Mouse (Mus musculus) G1E (cell line): ENCODE results near the gene Atp11a. TPM values are rescaled to one million over a fixed set of nuclear protein-coding genes. Genes with fewer than 3 reads are reported as not detected.

Experiments used
- ATAC-seq: 2 replicates; pipeline ENCODE4 v1.8.0; 2016; ENCODE audit warnings: mild to moderate bottlenecking; ENCODE audit not compliant: insufficient number of reproducible peaks, poor library complexity, low FRiP score, severe bottlenecking; ENCODE audit errors: extremely low read depth
- DNase-seq: peaks from one replicate; pipeline ENCODE4 v3.0.0; 2012; ENCODE audit warnings: low spot score
- H3K27me3 ChIP-seq: 2 replicates; pipeline ENCODE4 v1.6.1; 2012; ENCODE audit warnings: mild to moderate bottlenecking, low read length, inconsistent platforms; ENCODE audit not compliant: insufficient read depth
- H3K36me3 ChIP-seq: replicated peaks from 2 replicates; pipeline ENCODE3; 2012; ENCODE audit warnings: mild to moderate bottlenecking, inconsistent platforms
- H3K4me1 ChIP-seq: 2 replicates; pipeline ENCODE4 v1.6.1; 2012; ENCODE audit warnings: low read depth, low read length, inconsistent platforms, mixed read lengths; ENCODE audit not compliant: insufficient read depth
- H3K4me3 ChIP-seq: 2 replicates; pipeline ENCODE4 v1.5.1; 2012; ENCODE audit warnings: low read depth, mild to moderate bottlenecking, inconsistent platforms, low read length, moderate library complexity, mixed read lengths
- H3K9me3 ChIP-seq: replicated peaks from 2 replicates; pipeline ENCODE4 v1.6.1; 2012; ENCODE audit warnings: inconsistent platforms
- CTCF ChIP-seq: IDR thresholded peaks from 2 replicates; pipeline ENCODE4 v1.5.1; 2012; ENCODE audit warnings: low read depth, low read length, inconsistent platforms, mixed read lengths
- GATA1 ChIP-seq: IDR thresholded peaks from 2 replicates; pipeline ENCODE4 v1.6.1; 2012; ENCODE audit warnings: borderline replicate concordance, low read length, inconsistent platforms, mixed read lengths
- GATA2 ChIP-seq: IDR thresholded peaks from 2 replicates; pipeline ENCODE4 v1.6.1; 2012; ENCODE audit warnings: low read depth, low read length, inconsistent platforms, borderline replicate concordance
- POLR2AphosphoS5 ChIP-seq: IDR thresholded peaks from 2 replicates; pipeline ENCODE4 v1.6.1; 2012; ENCODE audit warnings: low read depth, low read length, inconsistent platforms; ENCODE audit not compliant: insufficient replicate concordance
- TAL1 ChIP-seq: conservative IDR thresholded peaks from 2 replicates; pipeline ENCODE4 v1.6.1; 2012; ENCODE audit warnings: low read depth, low read length, inconsistent platforms, mixed read lengths
- polyA plus RNA-seq: library from polyadenylated mRNA; stranded (reverse); fragments of >175 nt; gene quantifications from 2 replicates; pipeline ENCODE4 v1.2.3, GENCODE M21; 2012
- total RNA-seq, 2 experiments: library from RNA; stranded (forward) in 1 of 2; stranded (reverse) in 1 of 2; fragments of 200-1000 nt in 1 of 2; fragments of >200 nt in 1 of 2; fragmentation: Nextera tagmentation in 1 of 2; gene quantifications; 2 replicates each; pipeline ENCODE4 v1.2.3; 2014 to 2017

The Atp11a gene
- total and polyA plus RNA-seq, 3 experiments: 0.27 TPM; not detected in 2

- Histone ChIP-seq H3K36me3 (no peaks in the 10 kb centered on the region), H3K9me3 (no peaks in the 10 kb centered on the region), H3K4me1 (no peaks in the 10 kb centered on the region), H3K27me3 (peaks cover 4% of the 10 kb centered on the region), H3K4me3 (no peak overlapping the region)
- TF ChIP-seq TAL1: no peak
- TF ChIP-seq GATA2: no peak
- TF ChIP-seq CTCF: no peak
- no peak for TF ChIP-seq POLR2AphosphoS5
- no peak for TF ChIP-seq GATA1
- no peak for ATAC-seq
- no peak for DNase-seq
Observed at GRCm38 (mm10) chr8:12809516-12809915, 52.7 kb downstream of the Atp11a start.

DNA sequence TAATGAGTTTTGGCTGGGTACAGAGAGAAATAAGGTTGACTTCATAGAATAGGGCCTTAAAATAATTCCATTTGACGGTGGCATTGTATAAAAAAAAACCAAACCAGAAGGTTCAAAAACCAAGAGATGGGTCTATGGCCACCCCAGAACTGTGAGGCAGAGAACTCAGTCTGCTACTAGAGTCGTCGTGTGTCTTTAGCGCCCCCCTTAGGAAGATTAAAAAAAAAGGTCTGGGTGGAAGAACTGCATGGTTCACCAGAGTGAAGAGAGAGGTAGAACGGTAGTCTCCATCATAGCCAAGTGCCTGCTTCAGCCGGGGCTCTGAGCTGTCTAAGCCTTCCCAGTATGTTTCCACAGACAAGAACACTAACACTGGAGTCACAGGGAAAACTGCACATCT is 54.4 kb downstream of the Atp11a start:
- ATAC-seq (no peak), DNase-seq (no peak)
- Histone ChIP-seq H3K36me3 (no peaks in the 10 kb centered on the region), H3K4me1 (no peaks in the 10 kb centered on the region), H3K4me3 (no peak overlapping the region), H3K27me3 (peaks cover 4% of the 10 kb centered on the region), H3K9me3 (no peaks in the 10 kb centered on the region)
- TF ChIP-seq TAL1: no peak
- no peak for TF ChIP-seq CTCF
- no peak for TF ChIP-seq POLR2AphosphoS5
- TF ChIP-seq GATA1: no peak
- no peak for TF ChIP-seq GATA2

DNA sequence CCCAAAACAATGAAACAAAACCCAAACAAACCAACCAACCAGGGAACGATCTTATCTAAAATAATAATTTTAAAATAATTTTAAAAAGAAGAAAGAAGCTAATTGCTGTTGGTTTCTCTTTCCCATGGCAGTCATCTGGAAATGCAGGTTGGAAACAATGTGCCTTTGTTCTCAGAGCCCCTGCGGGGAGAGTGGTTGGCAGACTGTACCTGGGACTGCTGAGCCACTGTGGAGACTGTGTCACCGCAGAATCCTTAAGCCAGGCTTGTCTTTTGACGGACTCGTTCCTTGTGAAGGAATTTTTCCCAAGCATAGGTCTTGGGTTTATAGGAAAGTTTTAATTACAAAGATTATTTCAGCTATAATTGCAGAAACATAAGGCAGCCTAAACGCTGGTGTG is 59.6 kb downstream of the Atp11a start:
- Histone ChIP-seq H3K9me3 (no peaks in the 10 kb centered on the region), H3K4me3 (no peak overlapping the region), H3K27me3 (no peaks in the 10 kb centered on the region; the same call in 1 of the 2 replicates), H3K36me3 (no peaks in the 10 kb centered on the region), H3K4me1 (no peaks in the 10 kb centered on the region)
- no peak for TF ChIP-seq TAL1
- TF ChIP-seq GATA2: no peak
- no peak for TF ChIP-seq GATA1
- no peak for TF ChIP-seq CTCF
- no peak for TF ChIP-seq POLR2AphosphoS5
- DNase-seq: no peak
- ATAC-seq: no peak

- Histone ChIP-seq H3K4me3 (no peak overlapping the region), H3K9me3 (no peaks in the 10 kb centered on the region), H3K27me3 (peaks cover 3% of the 10 kb centered on the region; the same call in 1 of the 2 replicates), H3K4me1 (no peaks in the 10 kb centered on the region), H3K36me3 (no peaks in the 10 kb centered on the region)
- DNase-seq (no peak), ATAC-seq (no peak)
- TF ChIP-seq GATA2: no peak
- TF ChIP-seq TAL1: no peak
- TF ChIP-seq CTCF: no peak
- TF ChIP-seq POLR2AphosphoS5: no peak
- TF ChIP-seq GATA1: no peak
Observed at GRCm38 (mm10) chr8:12822892-12823291, 66.1 kb downstream of the Atp11a start.

DNA sequence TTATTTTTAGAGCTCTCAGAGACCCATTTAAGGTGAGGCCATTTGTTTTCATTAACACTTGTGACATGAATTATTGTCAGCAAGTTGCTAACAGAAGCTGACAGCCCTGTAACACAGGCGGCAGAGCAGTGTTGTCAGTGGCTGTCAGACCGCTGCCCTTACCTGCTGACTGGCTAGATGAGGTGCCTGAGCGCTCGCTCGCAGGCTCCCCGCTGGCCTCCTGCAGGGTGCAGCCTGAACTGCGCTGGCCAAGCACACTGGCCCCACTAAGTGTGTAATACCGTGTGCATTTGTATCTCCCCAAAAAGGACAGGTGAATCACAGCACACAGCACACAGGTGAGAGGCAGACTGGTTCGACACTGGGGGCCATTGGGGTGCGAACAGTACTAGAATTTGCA is 67.7 kb downstream of the Atp11a start:
- TF ChIP-seq GATA1: no peak
- no peak for TF ChIP-seq POLR2AphosphoS5
- no peak for TF ChIP-seq CTCF
- TF ChIP-seq GATA2: no peak
- no peak for TF ChIP-seq TAL1
- no peaks in the 10 kb centered on the region for H3K36me3 ChIP-seq
- ATAC-seq (no peak), DNase-seq (no peak)
- no peak overlapping the region for H3K4me3 ChIP-seq
- peaks cover 3% of the 10 kb centered on the region; the same call in 1 of the 2 replicates for H3K27me3 ChIP-seq
- no peaks in the 10 kb centered on the region for H3K9me3 ChIP-seq
- H3K4me1 ChIP-seq: no peaks in the 10 kb centered on the region

- no peak overlapping the region for H3K4me3 ChIP-seq
- ATAC-seq: no peak
- peaks cover 3% of the 10 kb centered on the region; the same call in 1 of the 2 replicates for H3K27me3 ChIP-seq
- no peaks in the 10 kb centered on the region for H3K36me3 ChIP-seq
- TF ChIP-seq TAL1 (no peak), GATA2 (no peak), CTCF (no peak), POLR2AphosphoS5 (no peak), GATA1 (no peak)
- no peaks in the 10 kb centered on the region for H3K4me1 ChIP-seq
- H3K9me3 ChIP-seq: no peaks in the 10 kb centered on the region
- no peak for DNase-seq
Observed at GRCm38 (mm10) chr8:12825236-12825635, 68.4 kb downstream of the Atp11a start.
